Mouse (Mus musculus): ENCODE measurements around the gene Lrrk1. TPM values are rescaled to one million over a fixed set of nuclear protein-coding genes. Genes with fewer than 3 reads are reported as not detected.

Gene Lrrk1
- polyA plus RNA-seq, 1 experiment from 2014 or later, result 4.7 TPM

DNA sequence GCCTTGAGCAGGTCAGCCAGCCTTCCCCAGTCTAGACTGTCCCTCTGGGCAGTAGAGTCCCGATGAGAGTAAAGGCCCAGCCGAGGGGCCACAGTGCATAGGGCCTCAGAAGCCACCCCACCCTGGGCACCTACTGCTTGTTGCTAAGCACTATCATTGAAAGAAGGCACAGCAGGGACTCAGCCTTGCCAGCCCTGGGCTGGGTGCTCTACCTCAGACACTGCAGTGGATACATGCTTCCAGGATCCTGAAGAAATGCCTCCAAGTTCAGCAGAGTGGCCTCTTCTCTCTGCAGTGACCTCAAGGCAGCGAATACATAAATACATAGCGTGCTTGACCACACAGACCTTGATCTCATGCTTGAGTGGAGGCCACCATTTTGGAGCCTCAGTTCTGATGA is 156.3 kb downstream of the Lrrk1 start:
- WGBS, result 88% methylated on average over 4 of the region's 4 CpGs
- H3K27ac ChIP-seq, result peak overlapping the region; percentile 82

DNA sequence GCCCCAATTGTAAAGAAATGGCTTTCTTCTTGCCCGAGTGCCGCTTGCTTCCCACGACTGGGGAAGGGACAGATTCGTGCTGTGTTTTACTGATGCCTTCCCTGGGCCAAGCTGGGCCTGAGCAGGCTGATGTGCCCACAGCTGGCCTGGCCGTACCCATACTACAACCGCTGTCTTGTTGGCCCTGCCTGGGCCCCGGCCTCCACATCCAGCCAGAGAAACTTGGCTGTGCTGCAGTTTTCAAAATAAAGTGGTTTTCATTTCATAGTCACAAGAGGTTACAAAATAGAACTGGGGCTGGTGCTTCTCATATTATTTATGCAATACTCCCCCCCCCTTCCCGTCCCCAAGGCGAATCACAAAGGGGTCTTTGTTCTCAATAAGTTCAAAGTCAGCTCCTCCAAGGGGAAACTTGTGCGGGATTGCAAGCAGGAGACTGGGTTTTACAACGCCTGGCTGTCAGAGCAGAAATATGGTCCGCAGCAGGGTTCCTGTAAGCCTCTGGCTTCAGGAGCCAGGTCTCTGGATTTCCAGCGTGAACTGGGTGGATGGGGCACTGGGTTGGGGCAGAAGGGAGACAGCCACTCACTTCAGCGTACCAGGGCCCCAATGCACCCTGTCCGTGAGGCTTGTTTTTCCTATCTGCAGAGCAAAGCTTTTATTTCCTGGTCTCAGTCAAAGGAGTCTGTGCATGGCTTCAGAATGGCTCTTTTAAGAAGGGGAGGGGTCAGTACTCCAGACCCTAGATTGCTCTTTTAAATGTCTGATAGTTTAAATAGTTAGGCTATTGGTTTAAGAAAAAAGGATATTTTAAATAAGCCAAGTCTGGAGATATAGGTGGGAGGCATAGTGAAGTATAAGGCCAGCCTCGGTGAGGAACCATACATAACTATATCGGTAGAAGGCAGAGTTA is 157.3 kb downstream of the Lrrk1 start:
- H3K9me3 ChIP-seq (ENCODE audit: control insufficient read depth, low read length), result no peaks in the 10 kb centered on the region
- DNase-seq (ENCODE audit: low spot score) (peak; percentile 50), ATAC-seq (ENCODE audit: low FRiP score) (peak; percentile 70; the same call in 1 of the 2 replicates)
- no peaks in the 10 kb centered on the region for H3K36me3 ChIP-seq (replicated peaks; ENCODE audit: control insufficient read depth, insufficient read depth)
- no peak overlapping the region for H3K4me3 ChIP-seq (replicated peaks; ENCODE audit: low read length)
- H3K4me2 ChIP-seq (replicated peaks), result no peak overlapping the region
- WGBS, result 23% methylated on average over 17 of the region's 17 CpGs
- no peaks in the 10 kb centered on the region for H3K27me3 ChIP-seq (ENCODE audit: control insufficient read depth, insufficient read depth, low read length)
- peak overlapping the region; percentile 30; the same call in 1 of the 2 replicates for H3K9ac ChIP-seq
- peak overlapping the region; percentile 82 for H3K27ac ChIP-seq
- H3K4me1 ChIP-seq (replicated peaks; ENCODE audit: control insufficient read depth, insufficient read depth, low read length), result peaks cover 14% of the 10 kb centered on the region

More for the DNA sequence above, 156.3 kb downstream of the Lrrk1 start:
- Histone ChIP-seq H3K9me3 (ENCODE audit: control insufficient read depth, low read length) (no peaks in the 10 kb centered on the region), H3K9ac (no peak overlapping the region), H3K4me2 (replicated peaks) (no peak overlapping the region), H3K4me1 (replicated peaks; ENCODE audit: control insufficient read depth, insufficient read depth, low read length) (peaks cover 14% of the 10 kb centered on the region), H3K36me3 (replicated peaks; ENCODE audit: control insufficient read depth, insufficient read depth) (no peaks in the 10 kb centered on the region), H3K4me3 (replicated peaks; ENCODE audit: low read length) (no peak overlapping the region), H3K27me3 (ENCODE audit: control insufficient read depth, insufficient read depth, low read length) (no peaks in the 10 kb centered on the region)
- ATAC-seq (ENCODE audit: low FRiP score), result no peak
- no peak for DNase-seq (ENCODE audit: low spot score)

DNA sequence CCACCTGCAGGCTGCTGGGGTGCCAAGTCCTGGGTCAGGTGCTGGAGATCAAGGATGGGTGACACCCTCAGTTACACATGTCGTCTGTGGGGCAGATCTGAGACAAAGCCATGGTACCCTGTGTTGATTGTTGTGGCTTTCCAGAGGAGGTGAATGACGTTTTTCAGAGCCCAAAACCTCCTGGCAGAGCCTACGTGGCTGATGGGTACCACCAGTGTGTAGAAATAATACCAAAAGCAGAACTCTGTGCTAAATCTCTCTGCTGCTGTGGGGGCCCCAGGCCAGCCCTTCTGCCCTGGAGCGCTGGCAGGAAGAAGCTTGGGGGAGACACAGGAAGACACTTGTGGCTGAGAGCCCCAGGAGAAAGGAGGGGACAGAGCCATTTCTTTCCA is 157.9 kb downstream of the Lrrk1 start:
- Histone ChIP-seq H3K27me3 (ENCODE audit: control insufficient read depth, insufficient read depth, low read length) (no peaks in the 10 kb centered on the region), H3K4me1 (replicated peaks; ENCODE audit: control insufficient read depth, insufficient read depth, low read length) (peaks cover 14% of the 10 kb centered on the region), H3K9me3 (ENCODE audit: control insufficient read depth, low read length) (no peaks in the 10 kb centered on the region), H3K4me2 (replicated peaks) (no peak overlapping the region), H3K4me3 (replicated peaks; ENCODE audit: low read length) (no peak overlapping the region), H3K36me3 (replicated peaks; ENCODE audit: control insufficient read depth, insufficient read depth) (no peaks in the 10 kb centered on the region), H3K9ac (0 out of 2 replicates have a peak overlapping the region, but pooled peaks have one; percentile 24), H3K27ac (peak overlapping the region; percentile 82)
- DNase-seq (ENCODE audit: low spot score) (no peak), ATAC-seq (ENCODE audit: low FRiP score) (no peak)
- 34% methylated on average over 4 of the region's 4 CpGs for WGBS

DNA sequence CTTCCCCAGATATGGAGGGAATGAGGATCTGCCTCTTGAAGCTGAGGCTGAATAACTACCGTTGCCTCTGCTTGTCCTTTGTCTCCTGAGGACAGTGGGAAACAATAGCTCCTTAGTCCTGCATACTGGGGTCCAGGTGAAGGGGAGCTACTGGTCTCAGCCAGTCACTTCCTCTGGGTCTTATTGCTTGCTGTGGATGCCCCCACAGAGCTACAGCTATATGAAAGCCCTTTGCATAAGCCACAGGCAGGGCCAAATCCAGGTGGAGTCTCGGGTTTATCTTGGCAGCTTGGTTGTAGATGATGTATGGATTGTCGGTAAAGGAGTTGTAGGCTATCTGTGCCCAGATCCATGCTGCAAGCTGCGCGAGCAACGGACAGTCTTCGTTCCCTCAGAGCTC is 158.7 kb downstream of the Lrrk1 start:
- Histone ChIP-seq H3K9me3 (ENCODE audit: control insufficient read depth, low read length) (no peaks in the 10 kb centered on the region), H3K27me3 (ENCODE audit: control insufficient read depth, insufficient read depth, low read length) (no peaks in the 10 kb centered on the region), H3K4me3 (replicated peaks; ENCODE audit: low read length) (no peak overlapping the region), H3K4me1 (replicated peaks; ENCODE audit: control insufficient read depth, insufficient read depth, low read length) (peaks cover 14% of the 10 kb centered on the region), H3K4me2 (replicated peaks) (no peak overlapping the region), H3K36me3 (replicated peaks; ENCODE audit: control insufficient read depth, insufficient read depth) (no peaks in the 10 kb centered on the region), H3K27ac (peak overlapping the region; percentile 82), H3K9ac (no peak overlapping the region)
- DNase-seq (ENCODE audit: low spot score) (no peak), ATAC-seq (ENCODE audit: low FRiP score) (no peak)
- whole genome bisulfite sequencing, result 63% methylated on average over 7 of the region's 7 CpGs

DNA sequence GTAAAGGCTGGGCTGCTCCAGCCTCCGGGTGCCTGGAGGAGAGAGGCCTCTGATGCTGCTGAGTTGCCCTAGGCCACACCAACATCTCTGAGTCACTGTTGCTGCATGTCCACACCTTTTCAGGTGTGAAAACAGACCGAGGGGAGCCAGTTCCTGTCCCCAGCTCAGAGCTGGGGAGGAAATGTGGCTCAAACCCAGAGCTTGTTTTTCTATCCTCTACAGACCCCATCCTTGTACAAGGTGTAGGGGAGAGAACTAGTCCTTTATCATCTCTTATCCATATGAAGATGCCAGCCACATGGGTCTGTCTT is 159.6 kb downstream of the Lrrk1 start:
- Histone ChIP-seq H3K4me2 (replicated peaks) (no peak overlapping the region), H3K4me1 (replicated peaks; ENCODE audit: control insufficient read depth, insufficient read depth, low read length) (peaks cover 14% of the 10 kb centered on the region), H3K9ac (no peak overlapping the region), H3K27ac (no peak overlapping the region), H3K27me3 (ENCODE audit: control insufficient read depth, insufficient read depth, low read length) (no peaks in the 10 kb centered on the region), H3K36me3 (replicated peaks; ENCODE audit: control insufficient read depth, insufficient read depth) (no peaks in the 10 kb centered on the region), H3K4me3 (replicated peaks; ENCODE audit: low read length) (no peak overlapping the region), H3K9me3 (ENCODE audit: control insufficient read depth, low read length) (no peaks in the 10 kb centered on the region)
- 88% methylated on average over 2 of the region's 2 CpGs for WGBS
- DNase-seq (ENCODE audit: low spot score) (no peak), ATAC-seq (ENCODE audit: low FRiP score) (no peak)

DNA sequence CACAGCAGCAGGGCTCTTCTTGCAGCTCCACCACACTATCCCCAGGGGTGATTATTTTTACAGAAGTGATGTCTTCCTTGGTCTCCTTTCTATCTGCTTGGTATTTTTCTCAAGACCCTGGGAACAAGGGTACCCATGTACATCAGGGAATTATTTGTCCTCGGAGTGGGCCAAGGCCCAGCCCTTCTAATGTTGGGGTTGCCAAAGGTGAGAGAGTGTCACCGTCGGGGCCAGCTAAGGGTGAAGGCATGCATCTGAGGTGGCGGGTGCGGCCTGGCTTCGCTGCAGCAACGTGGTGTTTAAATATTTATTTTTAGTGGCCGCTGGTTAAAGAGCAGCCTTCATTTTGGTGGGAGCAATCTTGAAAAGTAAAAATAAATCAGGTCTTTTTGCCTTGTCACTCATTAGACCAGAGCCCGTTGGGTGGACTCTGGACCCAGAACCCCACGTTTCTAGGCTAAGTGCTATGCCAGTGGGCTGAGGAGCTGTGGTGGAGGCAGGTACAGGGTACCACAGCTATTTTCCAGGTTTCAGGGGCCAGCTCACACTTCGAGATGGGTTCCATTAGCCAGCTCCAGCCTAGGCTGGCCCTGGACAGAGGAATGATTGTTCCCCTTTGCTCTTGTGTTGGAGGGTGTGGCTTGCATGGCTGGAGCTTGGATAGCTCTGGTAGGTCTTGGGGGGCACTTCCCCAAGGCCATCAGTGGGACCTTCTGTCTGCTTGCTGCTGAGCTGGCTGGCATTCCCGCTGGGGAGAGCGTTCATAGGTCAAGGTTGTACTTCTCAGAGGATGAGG is 160.1 kb downstream of the Lrrk1 start:
- H3K9ac ChIP-seq, result no peak overlapping the region
- peaks cover 14% of the 10 kb centered on the region for H3K4me1 ChIP-seq (replicated peaks; ENCODE audit: control insufficient read depth, insufficient read depth, low read length)
- no peak overlapping the region for H3K27ac ChIP-seq
- H3K4me3 ChIP-seq (replicated peaks; ENCODE audit: low read length), result no peak overlapping the region
- 88% methylated on average over 13 of the region's 13 CpGs for WGBS
- no peaks in the 10 kb centered on the region for H3K9me3 ChIP-seq (ENCODE audit: control insufficient read depth, low read length)
- DNase-seq (ENCODE audit: low spot score) (no peak), ATAC-seq (ENCODE audit: low FRiP score) (no peak)
- no peak overlapping the region for H3K4me2 ChIP-seq (replicated peaks)
- H3K27me3 ChIP-seq (ENCODE audit: control insufficient read depth, insufficient read depth, low read length), result no peaks in the 10 kb centered on the region
- no peaks in the 10 kb centered on the region for H3K36me3 ChIP-seq (replicated peaks; ENCODE audit: control insufficient read depth, insufficient read depth)

DNA sequence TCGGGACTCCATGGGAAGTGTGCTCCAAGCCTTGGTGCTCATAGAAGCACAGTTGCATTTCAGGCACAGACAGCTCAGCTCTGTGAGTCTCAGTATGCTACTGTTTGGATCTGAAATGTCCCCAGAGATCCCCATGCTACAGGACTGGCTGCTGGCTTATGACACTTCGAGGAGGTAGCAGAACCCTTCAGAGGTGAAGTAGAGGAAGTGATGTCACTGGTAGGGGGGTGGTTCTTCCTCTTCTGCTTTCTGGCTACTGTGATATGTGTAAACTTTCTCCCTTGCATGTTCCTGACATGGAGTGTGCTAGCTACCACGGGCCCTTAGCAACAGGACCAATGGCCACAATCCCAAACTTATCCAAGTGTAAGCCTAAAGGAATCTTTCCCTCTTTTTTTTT is 162.3 kb downstream of the Lrrk1 start:
- 91% methylated on average over 3 of the region's 3 CpGs for WGBS
- Histone ChIP-seq H3K4me2 (replicated peaks) (no peak overlapping the region), H3K27ac (no peak overlapping the region), H3K4me3 (replicated peaks; ENCODE audit: low read length) (no peak overlapping the region), H3K36me3 (replicated peaks; ENCODE audit: control insufficient read depth, insufficient read depth) (no peaks in the 10 kb centered on the region), H3K27me3 (ENCODE audit: control insufficient read depth, insufficient read depth, low read length) (no peaks in the 10 kb centered on the region), H3K9me3 (ENCODE audit: control insufficient read depth, low read length) (no peaks in the 10 kb centered on the region), H3K9ac (no peak overlapping the region), H3K4me1 (replicated peaks; ENCODE audit: control insufficient read depth, insufficient read depth, low read length) (peaks cover 11% of the 10 kb centered on the region)
- no peak for DNase-seq (ENCODE audit: low spot score)
- no peak for ATAC-seq (ENCODE audit: low FRiP score)

DNA sequence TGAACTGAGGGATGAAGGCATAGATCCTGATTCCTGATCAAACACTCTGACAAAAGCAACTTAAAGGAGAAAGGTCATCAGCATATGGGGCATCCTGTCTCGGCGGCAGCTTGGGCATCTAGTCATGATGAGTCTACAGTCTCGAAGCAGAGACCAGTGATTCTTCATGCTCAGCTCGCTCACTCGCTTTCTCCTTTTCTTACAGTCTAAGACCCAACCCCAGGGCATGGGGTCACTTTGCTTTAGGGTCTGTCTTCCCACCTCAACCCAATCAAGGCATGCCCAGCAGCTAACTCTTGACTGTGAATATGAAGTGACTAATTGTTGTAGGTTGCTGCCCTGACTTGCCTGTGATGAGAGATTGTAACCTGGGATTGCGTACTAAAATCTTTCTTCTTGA is 163.6 kb downstream of the Lrrk1 start:
- Histone ChIP-seq H3K27ac (no peak overlapping the region), H3K4me1 (replicated peaks; ENCODE audit: control insufficient read depth, insufficient read depth, low read length) (no peaks in the 10 kb centered on the region), H3K27me3 (ENCODE audit: control insufficient read depth, insufficient read depth, low read length) (no peaks in the 10 kb centered on the region), H3K36me3 (replicated peaks; ENCODE audit: control insufficient read depth, insufficient read depth) (no peaks in the 10 kb centered on the region), H3K4me2 (replicated peaks) (no peak overlapping the region), H3K4me3 (replicated peaks; ENCODE audit: low read length) (no peak overlapping the region), H3K9ac (no peak overlapping the region), H3K9me3 (ENCODE audit: control insufficient read depth, low read length) (no peaks in the 10 kb centered on the region)
- ATAC-seq (ENCODE audit: low FRiP score) (no peak), DNase-seq (ENCODE audit: low spot score) (no peak)
- WGBS, result 96% methylated on average over 6 of the region's 6 CpGs

DNA sequence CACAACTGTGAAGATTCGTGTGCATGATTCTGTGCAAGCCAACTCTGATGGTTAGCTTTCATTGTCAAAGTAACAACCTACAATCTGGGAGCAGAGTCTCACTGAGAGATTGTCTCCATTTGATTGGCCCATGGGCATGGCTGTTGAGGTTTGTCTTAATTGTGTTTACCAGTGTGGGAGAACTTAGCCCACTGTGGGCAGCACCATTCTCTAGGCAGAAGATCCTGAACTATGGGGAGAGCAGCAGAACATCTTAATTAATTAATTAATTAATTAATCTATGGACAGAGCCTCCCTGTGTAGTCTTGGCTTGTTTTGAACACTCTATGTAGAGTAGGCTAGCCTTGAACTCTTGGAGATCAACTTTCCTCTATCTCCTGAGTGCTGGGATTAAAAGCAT is 164.4 kb downstream of the Lrrk1 start:
- ATAC-seq (ENCODE audit: low FRiP score), result no peak
- DNase-seq (ENCODE audit: low spot score), result no peak
- Histone ChIP-seq H3K27me3 (ENCODE audit: control insufficient read depth, insufficient read depth, low read length) (no peaks in the 10 kb centered on the region), H3K27ac (no peak overlapping the region), H3K9ac (no peak overlapping the region), H3K4me2 (replicated peaks) (no peak overlapping the region), H3K4me3 (replicated peaks; ENCODE audit: low read length) (no peak overlapping the region), H3K36me3 (replicated peaks; ENCODE audit: control insufficient read depth, insufficient read depth) (no peaks in the 10 kb centered on the region), H3K4me1 (replicated peaks; ENCODE audit: control insufficient read depth, insufficient read depth, low read length) (0 out of 2 replicates have a peak, but pooled peaks cover under 1% of the 10 kb centered on the region), H3K9me3 (ENCODE audit: control insufficient read depth, low read length) (no peaks in the 10 kb centered on the region)
- 89% methylated on average over 1 of the region's 1 CpGs for WGBS
